Mouse (Mus musculus) gastrocnemius, adult 8-10 months (tissue): ENCODE measurements around the gene H2-M10.6. TPM values are rescaled to one million over a fixed set of nuclear protein-coding genes. Genes with fewer than 3 reads are reported as not detected.

Experiments
- DNase-seq, 2 experiments: peaks; one replicate each; pipeline ENCODE4 v3.0.0; 2022; ENCODE audit warnings: low spot score in 2 of 2
- total RNA-seq, 4 experiments: library from RNA; stranded (reverse); gene quantifications; 2 replicates each; pipeline ENCODE4 v1.2.4; 2022

Gene H2-M10.6
- total RNA-seq, 4 experiments from 2014 or later, result not detected

GRCm38 (mm10) chr17:36840961-36841445, 29.0 kb downstream of the H2-M10.6 start:
- DNase-seq, result no peak

- no peak for DNase-seq
Observed at GRCm38 (mm10) chr17:36843696-36844095, 31.7 kb downstream of the H2-M10.6 start.

GRCm38 (mm10) chr17:36844286-36844719, 32.3 kb downstream of the H2-M10.6 start:
- DNase-seq, result no peak

- DNase-seq, result no peak
Observed at GRCm38 (mm10) chr17:36844725-36845124, 32.8 kb downstream of the H2-M10.6 start.

GRCm38 (mm10) chr17:36848911-36849310, 36.9 kb downstream of the H2-M10.6 start:
- DNase-seq, result no peak

GRCm38 (mm10) chr17:36849992-36850391, 38.0 kb downstream of the H2-M10.6 start:
- DNase-seq, result no peak

- DNase-seq, result no peak
Observed at GRCm38 (mm10) chr17:36851200-36851599, 39.2 kb downstream of the H2-M10.6 start.

- no peak for DNase-seq
Observed at GRCm38 (mm10) chr17:36851627-36852026, 39.7 kb downstream of the H2-M10.6 start.

- no peak for DNase-seq
Observed at GRCm38 (mm10) chr17:36855484-36855883, 43.5 kb downstream of the H2-M10.6 start.

GRCm38 (mm10) chr17:36856236-36856635, 44.3 kb downstream of the H2-M10.6 start:
- no peak for DNase-seq

GRCm38 (mm10) chr17:36858181-36858580, 46.2 kb downstream of the H2-M10.6 start:
- DNase-seq, result no peak

GRCm38 (mm10) chr17:36861680-36862079, 49.7 kb downstream of the H2-M10.6 start:
- DNase-seq, result no peak

Other genes with a start within 250 kb of the H2-M10.6 start
- not detected for gene H2-M9, start 169.5 kb upstream of the H2-M10.6 start, total RNA-seq
- not detected for gene H2-M1, start 140.0 kb upstream of the H2-M10.6 start, total RNA-seq
- gene H2-M10.5, start 39.3 kb upstream of the H2-M10.6 start, total RNA-seq, result not detected
- 10 to 100 TPM; 17.3 to 19.3 (median 18.6) TPM for gene Trim26, start 25.0 kb downstream of the H2-M10.6 start, total RNA-seq
- not detected for gene Trim15, start 55.0 kb downstream of the H2-M10.6 start, total RNA-seq
- gene Trim10, start 57.4 kb downstream of the H2-M10.6 start, total RNA-seq, result not detected
- gene Trim40, start 78.0 kb downstream of the H2-M10.6 start, total RNA-seq, result not detected
- not detected for gene Trim31, start 85.9 kb downstream of the H2-M10.6 start, total RNA-seq
- gene Rnf39, start 130.7 kb downstream of the H2-M10.6 start, total RNA-seq, result 1 to 10 TPM in 1 of 4 experiments, under 1 TPM in 2, not detected in 1; 0.18 to 1.1 (median 0.75) TPM
- 10 to 100 TPM; 53.7 to 69.7 (median 62.4) TPM for gene Ppp1r11, start 139.6 kb downstream of the H2-M10.6 start, total RNA-seq
- 10 to 100 TPM; 17.7 to 22.3 (median 20.0) TPM for gene Znrd1, start 146.4 kb downstream of the H2-M10.6 start, total RNA-seq
- 10 to 100 TPM; 17.9 to 22.6 (median 20.6) TPM for gene Znrd1as, start 146.4 kb downstream of the H2-M10.6 start, total RNA-seq
- not detected for gene 2410137M14Rik, start 169.1 kb downstream of the H2-M10.6 start, total RNA-seq
- gene H2-M5, start 177.4 kb downstream of the H2-M10.6 start, total RNA-seq, result not detected
- under 1 TPM in 3 of 4 experiments, not detected in 1; 0.12 to 0.38 (median 0.27) TPM for gene Zfp57, start 189.0 kb downstream of the H2-M10.6 start, total RNA-seq
- not detected for gene Mog, start 211.2 kb downstream of the H2-M10.6 start, total RNA-seq
- gene Gabbr1, start 233.8 kb downstream of the H2-M10.6 start, total RNA-seq, result 1 to 10 TPM; 3.1 to 6.8 (median 6.4) TPM